Mouse (Mus musculus) CH12.LX (cell line): ENCODE measurements around the gene Fkbp14.

Experiments used
- CHD2 ChIP-seq: IDR thresholded peaks from 2 replicates; pipeline ENCODE4 v1.6.1; 2011; ENCODE audit warnings: low read length, improper control_type of control experiment
- CTCF ChIP-seq, 2 experiments: IDR thresholded peaks in 1 of 2; conservative IDR thresholded peaks in 1 of 2; 2 replicates each; pipeline ENCODE4 v1.5.1; 2011 to 2012; ENCODE audit warnings: low read depth in 2 of 2, low read length in 2 of 2, improper control_type of control experiment in 1 of 2, inconsistent platforms in 1 of 2, mild to moderate bottlenecking in 1 of 2, moderate library complexity in 1 of 2
- E2F4 ChIP-seq: IDR thresholded peaks from 2 replicates; pipeline ENCODE4 v1.6.1; 2011; ENCODE audit warnings: low read depth, low read length, improper control_type of control experiment; ENCODE audit not compliant: insufficient replicate concordance
- EP300 ChIP-seq: IDR thresholded peaks from 2 replicates; pipeline ENCODE4 v1.6.1; 2011; ENCODE audit warnings: low read length, improper control_type of control experiment
- GABPA ChIP-seq: IDR thresholded peaks from 2 replicates; pipeline ENCODE4 v1.6.1; 2012; ENCODE audit warnings: low read depth, low read length, improper control_type of control experiment, inconsistent platforms; ENCODE audit not compliant: insufficient replicate concordance
- MXI1 ChIP-seq: IDR thresholded peaks from 2 replicates; pipeline ENCODE4 v1.6.1; 2011; ENCODE audit warnings: mild to moderate bottlenecking, low read depth, low read length, improper control_type of control experiment
- POLR2AphosphoS2 ChIP-seq: IDR thresholded peaks from 2 replicates; pipeline ENCODE4 v1.6.1; 2011; ENCODE audit warnings: low read depth, low read length, improper control_type of control experiment
- SIN3A ChIP-seq: IDR thresholded peaks from 2 replicates; pipeline ENCODE4 v1.6.1; 2012; ENCODE audit warnings: low read length, improper control_type of control experiment, inconsistent platforms
- ZKSCAN1 ChIP-seq: IDR thresholded peaks from 2 replicates; pipeline ENCODE4 v1.6.1; 2012; ENCODE audit warnings: low read depth, inconsistent platforms, low read length, improper control_type of control experiment, borderline replicate concordance
- ZMIZ1 ChIP-seq: IDR thresholded peaks from 2 replicates; pipeline ENCODE4 v1.6.1; 2012; ENCODE audit warnings: low read depth, mild to moderate bottlenecking, inconsistent platforms, low read length, improper control_type of control experiment
- ZNF384 ChIP-seq: IDR thresholded peaks from 2 replicates; pipeline ENCODE4 v1.6.1; 2012; ENCODE audit warnings: low read depth, low read length, improper control_type of control experiment, inconsistent platforms

GRCm38 (mm10) chr6:54619530-54619929 is 22.4 kb upstream of the Fkbp14 start:
- TF ChIP-seq CTCF (conservative IDR thresholded peaks at IDR 0.05 in 1 of 2, IDR thresholded peaks at IDR 0.05 in 1 of 2; ENCODE audit: low read depth in 2 of 2, low read length in 2 of 2) (no peak), ZNF384 (no peak), CHD2 (no peak), GABPA (no peak), E2F4 (no peak), SIN3A (no peak), EP300 (no peak), ZKSCAN1 (no peak), ZMIZ1 (no peak), POLR2AphosphoS2 (no peak), MXI1 (no peak)
